Mouse (Mus musculus) heart, postnatal 0 days (tissue): Measurements from ENCODE around the gene Fgfr2.

Source experiments
- CTCF ChIP-seq: IDR thresholded peaks from 2 replicates; pipeline ENCODE4 v1.5.1; 2016; ENCODE audit warnings: antibody characterized with exemption, control low read depth, low read depth
- EP300 ChIP-seq: IDR thresholded peaks from 2 replicates; pipeline ENCODE4 v1.6.1; 2016; ENCODE audit warnings: antibody characterized with exemption, low read depth

GRCm38 (mm10) chr7:132688721-132689120, 434.4 kb downstream of the Fgfr2 start:
- no peak for TF ChIP-seq CTCF
- no peak for TF ChIP-seq EP300
